ENCODE assay signal across 21 mouse cellular contexts in the genomic region with DNA sequence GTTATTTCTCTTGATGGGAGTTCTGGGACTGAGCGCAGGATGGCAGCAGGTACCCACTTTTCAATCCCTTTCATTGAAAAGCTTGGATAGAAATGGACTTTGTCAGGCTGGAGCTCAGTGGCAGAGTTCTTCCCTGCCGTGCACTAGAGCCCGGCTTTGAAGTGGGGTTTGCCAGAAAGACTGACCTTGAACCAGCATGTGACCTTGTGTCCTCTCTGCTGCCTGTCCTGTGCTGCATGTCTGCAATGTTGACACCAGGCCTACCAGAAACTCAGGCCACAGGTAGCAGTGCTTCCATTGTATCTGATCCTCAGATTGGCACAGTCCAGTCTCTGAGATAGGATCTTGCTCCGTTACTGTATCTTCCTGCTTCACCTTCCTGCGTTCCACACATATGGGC. TPM values are rescaled to one million over a fixed set of nuclear protein-coding genes. Genes with fewer than 3 reads are reported as not detected.
"Had no signal": no experiment of that assay in that cellular context is flagged by ENCODE, and none has a peak within 500 bp of the region (broad histone marks: within the 10 kb centered on the region; RNA-seq: fewer than 3 reads in every experiment).

No protein-coding gene starts in this region.

- H3K4me2 ChIP-seq: lung, embryonic 15.5 days; midbrain, embryonic 13.5 days had no signal

- DNase-seq: kidney, adult 11 months; kidney, adult 9 months; kidney, postnatal 36 days; right cerebral cortex, adult 18-20 months; right cerebral cortex, postnatal 25 days; thymus, postnatal 4 days had no signal

- H3K4me3 ChIP-seq: limb, embryonic 10.5 days; lung, embryonic 15.5 days; midbrain, embryonic 13.5 days had no signal

- H3K9ac ChIP-seq: lung, embryonic 15.5 days; midbrain, embryonic 13.5 days had no signal

- H3K27me3 ChIP-seq: lung, embryonic 15.5 days; midbrain, embryonic 13.5 days had no signal

- ATAC-seq: midbrain, embryonic 13.5 days had no signal

- H3K27ac ChIP-seq: kidney, postnatal 0 days; limb, embryonic 10.5 days; lung, embryonic 15.5 days; midbrain, embryonic 13.5 days had no signal

- H3K9me3 ChIP-seq: limb, embryonic 10.5 days; lung, embryonic 15.5 days; midbrain, embryonic 13.5 days had no signal

RNA-seq across cellular contexts. Expression of gene Tex52, which starts 5.2 kb away (rescaled TPM):
- polyA plus RNA-seq: intestine, embryonic 14.5 days; kidney, postnatal 0 days; small intestine, adult 2 months had no signal

RNA-seq across cellular contexts. Expression of gene Gm44596, which starts 5.3 kb away (rescaled TPM):
- total RNA-seq: layer of hippocampus, adult 18-20 months; layer of hippocampus, postnatal 14 days; left cerebral cortex, adult 18-20 months; left cerebral cortex, postnatal 14 days; megakaryocyte-erythroid progenitor cell, adult 5-6 weeks; midbrain, postnatal 0 days had no signal
- polyA plus RNA-seq: intestine, embryonic 14.5 days; kidney, postnatal 0 days; limb, embryonic 10.5 days; limb, embryonic 14.5 days; lung, embryonic 15.5 days; midbrain, embryonic 13.5 days; midbrain, postnatal 0 days; neural tube, embryonic 14.5 days; small intestine, adult 2 months; stomach, embryonic 16.5 days had no signal
